In genomic region chr11:115714491-115714890, GRCm38 (mm10) we compare ENCODE assay signal across 8 mouse cellular contexts. TPM values are rescaled to one million over a fixed set of nuclear protein-coding genes. Genes with fewer than 3 reads are reported as not detected.
DNase-seq lines count a peak whose midpoint lies in the region; ATAC-seq lines count a peak whose summit lies in the region.

No protein-coding gene starts in this region.

- no peak for ATAC-seq in heart, embryonic 13.5 days (ENCODE audit: extremely low read depth, insufficient number of reproducible peaks, low FRiP score, low TSS enrichment)
- no peak for ATAC-seq in limb, embryonic 13.5 days (ENCODE audit: low FRiP score, low read depth)

- H3K36me3 ChIP-seq in heart, embryonic 13.5 days: no peaks in the 10 kb centered on the region
- H3K36me3 ChIP-seq in limb, embryonic 13.5 days: no peaks in the 10 kb centered on the region

- H3K27ac ChIP-seq in heart, embryonic 13.5 days (replicated peaks): no peak overlapping the region
- no peak overlapping the region for H3K27ac ChIP-seq in limb, embryonic 13.5 days

- H3K4me3 ChIP-seq in heart, embryonic 13.5 days: no peak overlapping the region
- no peak overlapping the region for H3K4me3 ChIP-seq in limb, embryonic 13.5 days

- H3K9ac ChIP-seq in heart, embryonic 13.5 days: no peak overlapping the region
- H3K9ac ChIP-seq in limb, embryonic 13.5 days: 0 out of 2 replicates have a peak overlapping the region, but pooled peaks have one; percentile 1

- H3K4me1 ChIP-seq in heart, embryonic 13.5 days: peaks cover 5% of the 10 kb centered on the region
- H3K4me1 ChIP-seq in limb, embryonic 13.5 days: peaks cover 5% of the 10 kb centered on the region; the same call in 1 of the 2 replicates

- no peaks in the 10 kb centered on the region for H3K27me3 ChIP-seq in heart, embryonic 13.5 days (replicated peaks)
- no peaks in the 10 kb centered on the region for H3K27me3 ChIP-seq in limb, embryonic 13.5 days

- no peaks in the 10 kb centered on the region for H3K9me3 ChIP-seq in heart, embryonic 13.5 days
- no peaks in the 10 kb centered on the region for H3K9me3 ChIP-seq in limb, embryonic 13.5 days

- 3% methylated on average over 7 of the region's 7 CpGs for WGBS in heart, embryonic 13.5 days
- 9% methylated on average over 6 of the region's 7 CpGs for WGBS in limb, embryonic 13.5 days

- 0 out of 2 replicates have a peak overlapping the region, but pooled peaks have one; percentile 22 for H3K4me2 ChIP-seq in heart, embryonic 13.5 days
- no peak overlapping the region for H3K4me2 ChIP-seq in limb, embryonic 13.5 days (replicated peaks)

- no peak for DNase-seq in heart, adult 8-10 months (ENCODE audit: low spot score)
- DNase-seq in A20 (ENCODE audit: low read depth, low spot score): peak; percentile 90
- DNase-seq in T-cell, adult 2 months (ENCODE audit: low spot score): peak; percentile 46
- peak; percentile 69 for DNase-seq in embryo, embryonic 11 days
- DNase-seq in retina, embryonic 14.5 days (ENCODE audit: low spot score): peak; percentile 83
- no peak for DNase-seq in urinary bladder, postnatal 4 days (ENCODE audit: low spot score in 2 of 2)

RNA-seq across cellular contexts. Expression of gene Grb2, which starts 6.1 kb away (rescaled TPM):
- polyA plus RNA-seq in heart, embryonic 13.5 days (2015; fragmentation: Nextera tagmentation; extraction: Ambion mirVana): 86.6 and 90.0 TPM in 2 replicates
- 100 to 1,000 TPM in 3 of 4 experiments, 10 to 100 TPM in 1; 93.7 to 126 (median 111) TPM for total RNA-seq in heart, adult 8-10 months (2022)
- 96.5 and 102 TPM in 2 replicates for polyA plus RNA-seq in limb, embryonic 13.5 days (2015; fragmentation: Nextera tagmentation; extraction: Ambion mirVana)

RNA-seq across cellular contexts. Expression of gene Tmem94, which starts 50.7 kb away (rescaled TPM):
- 34.3 and 39.4 TPM in 2 replicates for polyA plus RNA-seq in heart, embryonic 13.5 days (2015; fragmentation: Nextera tagmentation; extraction: Ambion mirVana)
- total RNA-seq in heart, adult 8-10 months (2022): 100 to 1,000 TPM in 2 of 4 experiments, 10 to 100 TPM in 2; 96.2 to 103 (median 100) TPM
- 22.7 and 31.9 TPM in 2 replicates for polyA plus RNA-seq in limb, embryonic 13.5 days (2015; fragmentation: Nextera tagmentation; extraction: Ambion mirVana)

Comparison
In these comparisons a context has a peak if more than half of its experiments do, and no peak if none do; other contexts are left out.
1. DNase-seq: peak in A20 (single experiment), T-cell, adult 2 months (single experiment), embryo, embryonic 11 days (single experiment) and retina, embryonic 14.5 days (single experiment); none in heart, adult 8-10 months (single experiment) and urinary bladder, postnatal 4 days (0 of 2).